Mouse (Mus musculus) forebrain, embryonic 10.5 days (tissue): Measurements from ENCODE around the gene Ptprn2. TPM values are rescaled to one million over a fixed set of nuclear protein-coding genes. Genes with fewer than 3 reads are reported as not detected.

Source experiments
- DNase-seq: peaks from one replicate; pipeline ENCODE4 v3.0.0-alpha.2; 2017; ENCODE audit warnings: low spot score; ENCODE audit errors: extremely low spot score
- H3K27ac ChIP-seq: fragments of 300-500 bp; sonication (generic); 2 replicates; pipeline ENCODE4 v1.5.1; 2016; ENCODE audit warnings: mild to moderate bottlenecking
- H3K27me3 ChIP-seq: fragments of 300-500 bp; sonication (generic); 2 replicates; pipeline ENCODE4 v1.6.1; 2016; ENCODE audit warnings: mild to moderate bottlenecking; ENCODE audit not compliant: poor library complexity, severe bottlenecking
- H3K36me3 ChIP-seq: fragments of 300-500 bp; sonication (generic); replicated peaks from 2 replicates; pipeline ENCODE4 v1.6.1; 2016; ENCODE audit warnings: mild to moderate bottlenecking, moderate library complexity
- H3K4me1 ChIP-seq: fragments of 300-500 bp; sonication (generic); 2 replicates; pipeline ENCODE4 v1.6.1; 2016
- H3K4me3 ChIP-seq: fragments of 300-500 bp; sonication (generic); 2 replicates; pipeline ENCODE4 v1.5.1; 2016; ENCODE audit warnings: mild to moderate bottlenecking, moderate library complexity
- H3K9me3 ChIP-seq: fragments of 300-500 bp; sonication (generic); 2 replicates; pipeline ENCODE4 v1.6.1; 2016; ENCODE audit warnings: mild to moderate bottlenecking, moderate library complexity
- WGBS: fragments of 180-500 bp; shearing (Covaris S2); methylation state at CpG from one replicate; pipeline ENCODE4 v1.1.7; 2016; 5-methylcytosine and 5-hydroxymethylcytosine counted together
- polyA plus RNA-seq: library from polyadenylated mRNA; unstranded; fragments of >200 nt; fragmentation: Nextera tagmentation; extraction: Ambion mirVana; gene quantifications from 2 replicates; pipeline ENCODE4 v1.2.1, GENCODE M21; 2016

Gene Ptprn2
- polyA plus RNA-seq, 1 experiment from 2014 or later, result 4.8 TPM

DNA sequence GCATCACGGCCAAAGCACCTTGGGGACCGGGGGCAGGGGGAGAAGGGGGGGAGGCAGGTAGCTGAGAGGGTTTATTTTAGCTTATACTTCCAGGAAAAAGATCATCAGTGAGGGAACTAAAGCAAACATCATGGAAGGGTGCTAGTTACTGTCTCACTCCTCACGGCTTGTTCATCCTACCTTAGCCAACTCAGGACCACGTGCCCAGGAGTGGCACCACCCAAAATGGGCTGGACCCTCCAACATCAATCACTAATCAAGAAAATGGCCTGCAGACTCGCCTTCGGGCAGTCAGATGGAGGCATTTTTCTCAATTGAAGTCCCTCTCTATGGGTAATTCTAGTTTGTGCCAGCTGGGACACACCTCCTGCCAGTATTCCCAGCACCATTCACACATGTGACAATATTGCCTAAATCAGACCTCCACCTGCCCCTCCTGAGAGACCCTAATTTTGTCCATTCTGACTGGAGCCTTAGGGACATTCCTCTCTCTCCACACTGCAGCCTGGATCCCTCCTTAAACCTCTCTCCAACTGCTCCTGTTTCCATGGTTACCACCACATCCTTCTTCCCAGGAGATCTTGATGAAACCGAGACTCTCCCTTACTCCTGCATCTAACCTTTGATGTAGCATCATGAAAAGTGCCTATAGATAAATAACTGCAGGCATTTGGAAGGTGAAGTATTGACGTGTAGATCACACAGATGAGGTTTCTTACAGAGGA lies 482.9 kb downstream of the Ptprn2 start:
- WGBS, result 65% methylated on average over 8 of the region's 8 CpGs
- Histone ChIP-seq H3K4me1 (peaks cover 20% of the 10 kb centered on the region), H3K36me3 (no peaks in the 10 kb centered on the region), H3K27ac (no peak overlapping the region), H3K9me3 (no peaks in the 10 kb centered on the region), H3K27me3 (no peaks in the 10 kb centered on the region), H3K4me3 (no peak overlapping the region)
- DNase-seq, result no peak

DNA sequence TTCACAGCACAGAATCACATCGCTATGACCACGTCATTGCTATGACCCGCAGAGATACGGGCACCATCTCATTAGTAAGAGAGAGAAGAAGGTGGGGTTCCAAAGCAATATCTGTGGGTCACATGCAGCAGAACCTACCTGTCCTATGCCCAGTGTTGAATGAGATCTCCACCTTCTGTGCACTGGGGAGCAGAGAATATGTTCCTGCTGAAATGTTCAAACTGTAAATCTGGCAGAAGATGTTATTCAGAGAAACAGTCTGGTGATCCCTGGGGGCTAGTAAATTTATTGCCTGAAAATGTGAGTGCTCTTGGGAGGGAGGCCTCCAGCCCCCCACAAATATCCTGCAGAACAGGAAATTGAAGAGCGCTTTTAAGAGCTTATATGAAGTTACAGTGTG lies 490.0 kb downstream of the Ptprn2 start:
- peaks cover 10% of the 10 kb centered on the region; the same call in 1 of the 2 replicates for H3K4me1 ChIP-seq
- no peak overlapping the region for H3K27ac ChIP-seq
- WGBS, result 90% methylated on average over 5 of the region's 5 CpGs
- no peaks in the 10 kb centered on the region for H3K9me3 ChIP-seq
- no peaks in the 10 kb centered on the region for H3K36me3 ChIP-seq
- no peak overlapping the region for H3K4me3 ChIP-seq
- H3K27me3 ChIP-seq, result no peaks in the 10 kb centered on the region
- DNase-seq, result no peak

DNA sequence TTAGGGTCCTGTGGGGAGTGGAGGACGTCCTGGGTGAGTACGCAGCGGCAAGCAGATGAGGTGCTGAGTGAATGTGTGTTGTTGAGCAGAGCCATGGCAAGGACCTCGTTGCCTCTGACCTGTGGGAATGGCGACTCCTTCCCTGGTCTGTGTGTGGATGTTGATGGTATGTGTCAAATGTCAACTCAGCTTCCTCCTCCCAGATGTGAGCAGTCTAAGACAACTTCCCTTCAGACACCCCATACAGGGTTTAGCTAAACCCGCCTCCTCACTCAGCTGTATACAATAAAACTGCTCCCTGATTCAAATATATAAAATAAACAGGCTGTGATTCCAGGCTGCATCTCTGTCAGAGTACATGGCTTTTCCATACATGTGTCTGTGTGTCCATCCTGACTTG lies 491.5 kb downstream of the Ptprn2 start:
- Histone ChIP-seq H3K36me3 (no peaks in the 10 kb centered on the region), H3K27me3 (no peaks in the 10 kb centered on the region), H3K4me3 (no peak overlapping the region), H3K27ac (no peak overlapping the region), H3K9me3 (no peaks in the 10 kb centered on the region), H3K4me1 (no peaks in the 10 kb centered on the region)
- peak; percentile 8 for DNase-seq
- 88% methylated on average over 6 of the region's 6 CpGs for WGBS

- no peaks in the 10 kb centered on the region for H3K9me3 ChIP-seq
- peak; percentile 11 for DNase-seq
- H3K27me3 ChIP-seq, result no peaks in the 10 kb centered on the region
- H3K27ac ChIP-seq, result no peak overlapping the region
- H3K36me3 ChIP-seq, result no peaks in the 10 kb centered on the region
- H3K4me1 ChIP-seq, result no peaks in the 10 kb centered on the region
- H3K4me3 ChIP-seq, result no peak overlapping the region
- 88% methylated on average over 6 of the region's 6 CpGs for WGBS
These were observed 492.7 kb downstream of the Ptprn2 start for GRCm38 (mm10) chr12:116978201-116978600.

GRCm38 (mm10) chr12:116981315-116981714 lies 495.8 kb downstream of the Ptprn2 start:
- Histone ChIP-seq H3K27ac (no peak overlapping the region), H3K27me3 (no peaks in the 10 kb centered on the region), H3K36me3 (no peaks in the 10 kb centered on the region), H3K4me1 (no peaks in the 10 kb centered on the region), H3K9me3 (no peaks in the 10 kb centered on the region), H3K4me3 (no peak overlapping the region)
- 86% methylated on average over 1 of the region's 1 CpGs for WGBS
- DNase-seq, result no peak

GRCm38 (mm10) chr12:116989144-116989543 lies 503.6 kb downstream of the Ptprn2 start:
- H3K4me1 ChIP-seq, result peaks cover 14% of the 10 kb centered on the region
- H3K4me3 ChIP-seq, result no peak overlapping the region
- 0 out of 2 replicates have a peak overlapping the region, but pooled peaks have one; percentile 35 for H3K27ac ChIP-seq
- WGBS, result 46% methylated on average over 10 of the region's 10 CpGs
- no peaks in the 10 kb centered on the region for H3K36me3 ChIP-seq
- no peak for DNase-seq
- H3K9me3 ChIP-seq, result peaks cover 4% of the 10 kb centered on the region; the same call in 1 of the 2 replicates
- H3K27me3 ChIP-seq, result no peaks in the 10 kb centered on the region

- Histone ChIP-seq H3K9me3 (no peaks in the 10 kb centered on the region), H3K4me1 (no peaks in the 10 kb centered on the region), H3K4me3 (no peak overlapping the region), H3K27me3 (no peaks in the 10 kb centered on the region), H3K36me3 (no peaks in the 10 kb centered on the region), H3K27ac (no peak overlapping the region)
- 89% methylated on average over 2 of the region's 2 CpGs for WGBS
- DNase-seq, result no peak
These were observed 516.1 kb downstream of the Ptprn2 start for GRCm38 (mm10) chr12:117001546-117002148.

- 70% methylated on average over 15 of the region's 15 CpGs for WGBS
- Histone ChIP-seq H3K36me3 (no peaks in the 10 kb centered on the region), H3K9me3 (no peaks in the 10 kb centered on the region), H3K4me1 (peaks cover 17% of the 10 kb centered on the region), H3K27me3 (no peaks in the 10 kb centered on the region), H3K27ac (no peak overlapping the region), H3K4me3 (no peak overlapping the region)
- DNase-seq, result no peak
These were observed 531.5 kb downstream of the Ptprn2 start for GRCm38 (mm10) chr12:117016753-117017595.

DNA sequence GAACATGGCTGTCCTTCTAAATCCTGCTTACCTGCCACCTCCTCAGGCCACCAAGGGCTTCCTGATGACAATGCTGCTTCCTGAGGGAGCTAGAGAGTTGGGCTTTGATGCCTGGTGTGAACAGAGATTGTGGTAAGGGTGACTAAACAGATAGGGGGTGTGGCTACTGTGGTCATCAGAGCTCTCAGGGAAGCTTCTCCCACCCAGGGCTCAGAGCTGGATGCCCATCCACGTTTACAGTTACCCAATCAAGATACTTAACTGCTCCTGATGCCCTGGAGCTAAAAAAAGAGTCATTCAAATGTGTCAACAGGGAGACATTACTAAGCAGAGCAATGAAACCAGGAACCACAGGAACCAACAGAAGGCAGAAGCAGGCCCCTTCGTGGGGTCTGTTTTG lies 532.4 kb downstream of the Ptprn2 start:
- 30% methylated on average over 2 of the region's 2 CpGs for WGBS
- Histone ChIP-seq H3K27me3 (no peaks in the 10 kb centered on the region), H3K4me1 (peaks cover 17% of the 10 kb centered on the region), H3K27ac (no peak overlapping the region; the same call in 1 of the 2 replicates), H3K36me3 (no peaks in the 10 kb centered on the region), H3K4me3 (no peak overlapping the region), H3K9me3 (no peaks in the 10 kb centered on the region)
- peak; percentile 14 for DNase-seq

GRCm38 (mm10) chr12:117023235-117023634 lies 537.7 kb downstream of the Ptprn2 start:
- H3K27me3 ChIP-seq, result no peaks in the 10 kb centered on the region
- WGBS, result 85% methylated on average over 4 of the region's 4 CpGs
- DNase-seq, result no peak

DNA sequence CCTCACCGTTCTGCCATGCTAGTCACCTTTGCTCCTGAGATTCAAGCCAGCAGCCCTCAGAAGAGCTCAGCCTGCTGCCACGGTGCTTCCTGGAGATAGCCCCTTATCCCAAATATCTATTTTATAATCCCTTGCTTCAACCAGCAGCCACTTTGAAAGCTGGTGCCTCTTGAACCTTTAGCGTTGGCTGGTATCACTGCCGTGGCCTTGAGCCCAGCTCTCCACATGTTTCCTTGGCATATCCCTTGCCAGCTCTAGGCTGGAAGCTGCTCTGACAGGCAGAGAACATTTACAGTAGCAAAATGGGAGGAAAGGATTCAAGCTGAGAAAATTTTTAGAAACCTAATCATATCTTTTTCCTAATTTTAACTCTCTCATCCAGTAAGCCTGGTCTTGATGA lies 539.4 kb downstream of the Ptprn2 start:
- H3K4me1 ChIP-seq, result peaks cover 16% of the 10 kb centered on the region
- WGBS, result 89% methylated on average over 4 of the region's 4 CpGs
- no peaks in the 10 kb centered on the region for H3K36me3 ChIP-seq
- H3K9me3 ChIP-seq, result no peaks in the 10 kb centered on the region
- no peak for DNase-seq
- H3K4me3 ChIP-seq, result no peak overlapping the region
- no peaks in the 10 kb centered on the region for H3K27me3 ChIP-seq
- no peak overlapping the region for H3K27ac ChIP-seq

More at GRCm38 (mm10) chr12:117023235-117023634, 537.7 kb downstream of the Ptprn2 start:
- Histone ChIP-seq H3K9me3 (no peaks in the 10 kb centered on the region), H3K27ac (no peak overlapping the region), H3K36me3 (no peaks in the 10 kb centered on the region), H3K4me3 (no peak overlapping the region), H3K4me1 (peaks cover 8% of the 10 kb centered on the region)

- Histone ChIP-seq H3K9me3 (no peaks in the 10 kb centered on the region), H3K4me3 (no peak overlapping the region), H3K27ac (no peak overlapping the region), H3K36me3 (no peaks in the 10 kb centered on the region), H3K27me3 (no peaks in the 10 kb centered on the region), H3K4me1 (peaks cover 16% of the 10 kb centered on the region)
- no peak for DNase-seq
These were observed 540.2 kb downstream of the Ptprn2 start for GRCm38 (mm10) chr12:117025676-117026075.

GRCm38 (mm10) chr12:117027351-117027750 lies 541.8 kb downstream of the Ptprn2 start:
- Histone ChIP-seq H3K27ac (0 out of 2 replicates have a peak overlapping the region, but pooled peaks have one; percentile 1), H3K4me3 (no peak overlapping the region), H3K27me3 (no peaks in the 10 kb centered on the region), H3K36me3 (no peaks in the 10 kb centered on the region), H3K9me3 (no peaks in the 10 kb centered on the region), H3K4me1 (peaks cover 16% of the 10 kb centered on the region)
- no peak for DNase-seq
- WGBS, result 95% methylated on average over 6 of the region's 6 CpGs
